Mouse (Mus musculus): Measurements from ENCODE around the gene Atp6v0c. TPM values are rescaled to one million over a fixed set of nuclear protein-coding genes. Genes with fewer than 3 reads are reported as not detected.

Gene Atp6v0c
- polyA plus RNA-seq, 1 experiment, result 2,818 TPM

DNA sequence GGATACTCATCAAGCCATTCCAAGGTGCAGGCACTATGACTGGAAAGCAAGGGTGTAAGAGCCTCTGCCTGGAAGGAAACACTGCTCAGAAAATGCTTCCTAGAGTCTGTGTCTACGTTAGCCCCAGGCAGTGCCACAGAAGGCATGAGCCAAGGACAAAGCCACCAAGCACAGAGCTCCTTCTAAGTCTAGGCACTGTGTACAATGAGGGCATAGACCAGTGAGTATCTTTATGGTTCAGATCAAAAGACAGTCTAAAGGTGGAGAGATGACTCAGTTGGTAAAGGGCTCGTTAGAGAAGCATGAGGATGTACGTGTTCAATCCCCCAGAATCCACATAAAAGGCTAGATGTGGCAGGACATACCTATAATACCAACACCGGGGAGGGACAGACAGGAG, 31.6 kb upstream of the Atp6v0c start:
- Histone ChIP-seq H3K4me3 (ENCODE audit: insufficient read depth, low read length) (no peak overlapping the region), H3K4me1 (ENCODE audit: control insufficient read depth, insufficient read depth, low read length) (peaks cover 26% of the 10 kb centered on the region), H3K27ac (ENCODE audit: insufficient read depth, low read length) (no peak overlapping the region)
- TF ChIP-seq POLR2A (IDR thresholded peaks at IDR 0.05; ENCODE audit: extremely low read depth, insufficient read depth, low read length) (no peak), CTCF (IDR thresholded peaks at IDR 0.05; ENCODE audit: extremely low read depth, insufficient read depth, low read length) (no peak)

DNA sequence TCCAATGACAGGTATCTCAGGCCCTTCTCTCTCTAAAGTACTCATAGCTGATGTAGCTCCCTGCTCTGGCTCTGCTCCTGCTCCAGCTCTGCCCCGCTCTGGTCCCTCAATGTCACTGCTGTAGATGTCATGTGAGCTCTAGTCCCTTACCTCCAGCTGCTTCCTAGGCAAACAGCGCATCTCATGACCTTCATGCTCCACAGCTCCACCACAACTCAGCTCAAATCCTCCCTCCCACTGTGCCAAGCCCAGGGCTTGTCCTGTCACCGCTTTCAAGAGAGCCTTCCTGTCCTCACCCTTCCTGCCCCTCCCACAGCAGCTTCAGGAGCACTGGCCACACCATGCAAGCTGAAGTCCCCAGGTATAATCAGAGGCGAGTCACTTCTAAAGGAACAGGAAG, 30.2 kb upstream of the Atp6v0c start:
- H3K27ac ChIP-seq (ENCODE audit: insufficient read depth, low read length), result 0 out of 2 replicates have a peak overlapping the region, but pooled peaks have one; percentile 51
- no peak for TF ChIP-seq CTCF (IDR thresholded peaks at IDR 0.05; ENCODE audit: extremely low read depth, insufficient read depth, low read length)
- no peak for TF ChIP-seq POLR2A (IDR thresholded peaks at IDR 0.05; ENCODE audit: extremely low read depth, insufficient read depth, low read length)
- no peak overlapping the region for H3K4me3 ChIP-seq (ENCODE audit: insufficient read depth, low read length)

DNA sequence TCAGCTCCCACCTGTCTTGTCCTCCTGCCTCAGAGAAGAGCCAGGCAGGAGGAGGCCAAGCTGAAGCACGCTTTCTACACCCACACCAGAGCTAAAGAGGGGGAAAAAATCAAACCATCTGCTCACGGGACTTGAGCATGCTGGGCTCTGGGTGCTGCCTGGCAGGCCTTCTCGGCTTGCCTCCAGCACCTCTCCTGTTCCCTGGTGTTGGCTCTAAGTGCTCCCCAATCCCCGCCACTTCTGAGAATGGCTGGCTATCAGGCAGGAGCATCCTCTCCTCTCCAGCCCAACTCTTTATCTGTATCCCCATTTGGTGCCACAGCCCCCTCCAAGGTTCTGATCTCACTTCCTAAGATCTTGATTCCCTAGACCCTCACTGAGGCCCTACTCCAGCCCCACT, 29.8 kb upstream of the Atp6v0c start:
- no peak overlapping the region for H3K27ac ChIP-seq (ENCODE audit: insufficient read depth, low read length)
- H3K4me3 ChIP-seq (ENCODE audit: insufficient read depth, low read length), result no peak overlapping the region
- TF ChIP-seq POLR2A (IDR thresholded peaks at IDR 0.05; ENCODE audit: extremely low read depth, insufficient read depth, low read length) (peak; percentile 34; the same call in 1 of the 2 replicates), CTCF (IDR thresholded peaks at IDR 0.05; ENCODE audit: extremely low read depth, insufficient read depth, low read length) (no peak)
- peaks cover 23% of the 10 kb centered on the region for H3K4me1 ChIP-seq (ENCODE audit: control insufficient read depth, insufficient read depth, low read length)

More for the DNA sequence above, 30.2 kb upstream of the Atp6v0c start:
- H3K4me1 ChIP-seq (ENCODE audit: control insufficient read depth, insufficient read depth, low read length), result peaks cover 23% of the 10 kb centered on the region

DNA sequence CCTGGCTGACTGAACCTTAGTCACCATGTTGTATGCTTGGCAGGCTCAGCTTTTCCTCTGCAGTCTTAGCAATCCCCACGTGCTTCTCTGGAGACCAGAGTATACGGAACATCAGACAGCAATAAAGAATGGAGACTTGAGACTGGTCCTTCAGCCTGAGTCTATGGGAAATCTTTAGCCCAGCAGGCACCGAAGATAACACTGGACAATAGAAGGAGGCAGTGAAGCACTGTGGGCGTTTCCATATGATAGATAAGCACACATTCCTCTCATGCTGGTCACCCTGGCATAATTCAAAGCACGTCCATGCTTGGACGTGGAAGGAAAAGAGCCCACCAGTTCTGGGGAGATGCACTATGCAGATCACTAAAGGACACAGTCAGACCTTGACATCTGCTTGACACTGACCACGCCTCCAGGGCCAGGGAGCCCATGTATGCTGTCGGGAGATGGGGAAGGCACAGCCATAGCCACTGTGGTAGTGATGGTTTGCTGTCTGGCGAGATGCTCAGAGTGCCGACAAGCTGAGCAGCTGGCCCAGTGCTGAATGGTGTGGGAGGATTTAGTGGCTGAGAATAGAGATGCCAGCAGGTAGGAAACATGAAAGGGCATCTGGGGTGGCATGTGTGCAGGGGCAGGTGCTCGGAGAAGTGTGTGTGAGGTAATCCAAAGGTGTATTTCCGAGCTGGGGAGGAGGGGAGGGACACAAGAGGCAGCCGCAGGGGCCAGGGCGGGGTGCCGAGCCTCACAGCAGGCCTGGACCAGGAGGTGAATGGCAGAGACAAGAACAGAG, 27.7 kb upstream of the Atp6v0c start:
- TF ChIP-seq CTCF (IDR thresholded peaks at IDR 0.05; ENCODE audit: extremely low read depth, insufficient read depth, low read length), result no peak
- TF ChIP-seq POLR2A (IDR thresholded peaks at IDR 0.05; ENCODE audit: extremely low read depth, insufficient read depth, low read length), result no peak
- H3K4me3 ChIP-seq (ENCODE audit: insufficient read depth, low read length), result no peak overlapping the region
- no peak overlapping the region for H3K27ac ChIP-seq (ENCODE audit: insufficient read depth, low read length)
- peaks cover 28% of the 10 kb centered on the region for H3K4me1 ChIP-seq (ENCODE audit: control insufficient read depth, insufficient read depth, low read length)

DNA sequence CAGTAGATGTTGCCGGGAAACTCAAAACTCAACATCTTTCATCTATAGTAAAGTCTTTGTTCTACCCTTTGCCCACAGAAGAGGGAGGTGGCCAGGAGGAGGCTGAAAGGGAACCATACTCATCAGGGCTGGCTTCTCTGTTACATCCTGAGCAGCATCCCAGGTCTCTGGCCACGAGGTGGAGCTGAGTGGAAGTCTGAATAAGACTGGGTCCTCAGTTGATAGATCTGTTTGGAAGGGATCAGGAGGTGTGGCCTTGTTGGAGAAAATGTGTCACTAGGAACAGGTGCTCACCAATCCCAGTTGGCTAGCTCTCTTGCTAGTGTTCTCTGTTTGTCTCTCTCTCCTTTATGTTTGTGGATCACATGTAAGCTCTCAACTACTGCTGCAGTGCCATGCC, 25.8 kb upstream of the Atp6v0c start:
- Histone ChIP-seq H3K4me3 (ENCODE audit: insufficient read depth, low read length) (no peak overlapping the region), H3K4me1 (ENCODE audit: control insufficient read depth, insufficient read depth, low read length) (peaks cover 27% of the 10 kb centered on the region), H3K27ac (ENCODE audit: insufficient read depth, low read length) (no peak overlapping the region)
- TF ChIP-seq POLR2A (IDR thresholded peaks at IDR 0.05; ENCODE audit: extremely low read depth, insufficient read depth, low read length), result no peak
- TF ChIP-seq CTCF (IDR thresholded peaks at IDR 0.05; ENCODE audit: extremely low read depth, insufficient read depth, low read length), result no peak

DNA sequence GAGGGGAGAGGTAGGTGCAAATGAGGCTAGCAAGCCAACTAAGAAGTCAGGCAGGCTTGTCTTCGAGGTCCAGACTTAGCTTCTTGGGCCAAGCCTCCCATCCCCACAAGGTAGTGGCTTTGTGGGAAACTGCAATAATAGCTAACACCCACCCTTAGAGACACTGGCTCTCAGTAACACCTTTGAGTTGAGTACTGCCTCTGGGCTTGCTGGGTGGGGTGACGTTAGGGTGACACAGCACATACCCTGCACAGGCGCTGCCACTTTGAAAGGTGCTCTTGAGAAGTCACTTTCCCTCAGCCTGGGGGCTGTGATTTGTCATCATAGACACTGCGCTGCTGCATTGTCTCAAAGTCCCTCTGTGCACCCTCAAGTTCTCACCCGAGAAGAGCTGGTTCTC, 24.3 kb upstream of the Atp6v0c start:
- TF ChIP-seq POLR2A (IDR thresholded peaks at IDR 0.05; ENCODE audit: extremely low read depth, insufficient read depth, low read length) (no peak), CTCF (IDR thresholded peaks at IDR 0.05; ENCODE audit: extremely low read depth, insufficient read depth, low read length) (no peak)
- Histone ChIP-seq H3K4me3 (ENCODE audit: insufficient read depth, low read length) (no peak overlapping the region), H3K4me1 (ENCODE audit: control insufficient read depth, insufficient read depth, low read length) (peaks cover 20% of the 10 kb centered on the region), H3K27ac (ENCODE audit: insufficient read depth, low read length) (no peak overlapping the region)

DNA sequence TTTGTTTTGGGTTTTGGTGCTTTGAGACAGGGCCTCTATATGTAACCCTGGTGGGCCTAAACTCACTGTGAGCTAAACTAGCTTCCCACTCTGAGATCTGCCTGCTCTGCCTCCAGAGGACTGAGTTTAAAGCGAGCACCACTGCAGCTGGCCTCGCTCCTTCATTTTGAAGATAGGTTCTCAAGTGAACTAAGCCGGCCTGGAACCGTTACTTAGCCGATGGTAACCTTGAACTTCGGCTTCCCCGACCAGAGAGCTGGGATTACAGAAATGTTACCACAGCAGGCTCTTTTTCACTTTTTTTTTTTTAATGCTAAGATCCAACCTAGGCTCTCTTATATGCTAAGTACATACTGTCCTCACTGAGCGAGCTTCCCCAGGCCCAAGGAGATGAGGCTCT, 23.8 kb upstream of the Atp6v0c start:
- TF ChIP-seq POLR2A (IDR thresholded peaks at IDR 0.05; ENCODE audit: extremely low read depth, insufficient read depth, low read length) (no peak), CTCF (IDR thresholded peaks at IDR 0.05; ENCODE audit: extremely low read depth, insufficient read depth, low read length) (no peak)
- Histone ChIP-seq H3K4me3 (ENCODE audit: insufficient read depth, low read length) (no peak overlapping the region), H3K27ac (ENCODE audit: insufficient read depth, low read length) (no peak overlapping the region), H3K4me1 (ENCODE audit: control insufficient read depth, insufficient read depth, low read length) (peaks cover 19% of the 10 kb centered on the region)

DNA sequence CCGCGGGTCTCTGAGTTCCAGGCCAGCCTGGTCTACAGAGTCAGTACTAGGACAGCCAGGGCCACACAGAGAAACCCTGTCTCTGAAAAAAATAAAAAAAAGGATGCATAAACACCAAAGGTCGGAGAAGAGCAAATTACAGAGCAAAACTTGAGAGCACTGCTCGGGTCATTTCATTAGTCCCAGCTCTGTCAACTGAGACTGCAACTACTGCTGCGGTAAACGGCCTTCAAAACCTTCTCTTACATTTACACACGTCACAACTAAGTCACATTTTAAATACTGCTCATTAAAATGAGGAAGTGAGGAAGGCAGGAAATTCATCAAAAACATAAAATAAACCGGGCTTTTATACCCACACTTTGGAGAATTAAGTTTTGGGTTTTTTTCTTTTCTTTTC, 23.3 kb upstream of the Atp6v0c start:
- H3K4me1 ChIP-seq (ENCODE audit: control insufficient read depth, insufficient read depth, low read length), result peaks cover 16% of the 10 kb centered on the region
- TF ChIP-seq CTCF (IDR thresholded peaks at IDR 0.05; ENCODE audit: extremely low read depth, insufficient read depth, low read length) (no peak), POLR2A (IDR thresholded peaks at IDR 0.05; ENCODE audit: extremely low read depth, insufficient read depth, low read length) (no peak)
- H3K4me3 ChIP-seq (ENCODE audit: insufficient read depth, low read length), result no peak overlapping the region
- H3K27ac ChIP-seq (ENCODE audit: insufficient read depth, low read length), result no peak overlapping the region

DNA sequence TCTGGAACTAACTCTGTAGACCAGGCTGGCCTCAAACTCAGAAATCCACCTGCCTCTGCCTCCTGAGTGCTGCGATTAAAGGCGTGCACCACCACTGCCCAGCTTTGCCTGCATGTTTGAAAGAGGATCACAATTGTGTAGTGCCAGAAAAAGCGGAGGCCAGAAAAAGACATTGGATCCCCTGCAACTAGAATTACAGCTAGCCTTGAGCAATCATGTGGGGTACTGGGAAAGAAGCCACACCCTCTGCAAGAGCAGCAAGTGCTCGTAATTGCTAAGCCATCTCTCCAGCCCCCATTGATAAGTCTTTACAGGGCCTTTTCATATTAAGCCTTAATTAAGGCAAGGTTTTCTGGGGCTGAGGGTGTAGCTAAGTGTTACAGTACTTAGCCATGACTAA, 22.0 kb upstream of the Atp6v0c start:
- peaks cover 9% of the 10 kb centered on the region for H3K4me1 ChIP-seq (ENCODE audit: control insufficient read depth, insufficient read depth, low read length)
- H3K27ac ChIP-seq (ENCODE audit: insufficient read depth, low read length), result no peak overlapping the region
- no peak for TF ChIP-seq CTCF (IDR thresholded peaks at IDR 0.05; ENCODE audit: extremely low read depth, insufficient read depth, low read length)
- no peak for TF ChIP-seq POLR2A (IDR thresholded peaks at IDR 0.05; ENCODE audit: extremely low read depth, insufficient read depth, low read length)
- H3K4me3 ChIP-seq (ENCODE audit: insufficient read depth, low read length), result no peak overlapping the region

DNA sequence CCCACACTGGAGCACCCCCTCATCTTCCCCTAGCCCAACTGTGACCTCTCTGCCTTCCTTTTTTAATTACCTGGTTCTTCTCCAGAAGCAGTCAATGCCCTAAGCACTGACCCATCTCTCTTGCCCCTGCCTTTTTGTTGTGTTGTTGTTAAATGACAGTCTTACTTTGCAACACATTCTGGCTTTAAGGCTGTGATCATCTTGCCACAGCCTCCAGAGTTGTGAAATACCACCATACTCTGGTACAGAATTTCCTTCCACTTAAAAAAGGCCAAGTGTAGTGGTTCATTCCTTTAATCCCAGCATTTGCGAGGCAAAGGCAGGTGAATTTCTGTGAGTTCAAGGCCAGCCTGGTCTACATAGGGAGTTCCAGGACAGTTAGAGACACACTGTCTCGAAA, 21.4 kb upstream of the Atp6v0c start:
- Histone ChIP-seq H3K27ac (ENCODE audit: insufficient read depth, low read length) (no peak overlapping the region), H3K4me1 (ENCODE audit: control insufficient read depth, insufficient read depth, low read length) (peaks cover 9% of the 10 kb centered on the region)
- TF ChIP-seq POLR2A (IDR thresholded peaks at IDR 0.05; ENCODE audit: extremely low read depth, insufficient read depth, low read length), result no peak
- TF ChIP-seq CTCF (IDR thresholded peaks at IDR 0.05; ENCODE audit: extremely low read depth, insufficient read depth, low read length), result no peak

More for the DNA sequence above, 21.4 kb upstream of the Atp6v0c start:
- no peak overlapping the region for H3K4me3 ChIP-seq (ENCODE audit: insufficient read depth, low read length)

Measured in cortical plate, adult 2 months (tissue).